Mouse (Mus musculus) kidney, postnatal 0 days (tissue): ENCODE results near the gene Myl9. TPM values are rescaled to one million over a fixed set of nuclear protein-coding genes. Genes with fewer than 3 reads are reported as not detected.

Source experiments
- ATAC-seq: fragments of 200-750 bp; cut with Nextera tagmentation; replicated peaks from 2 replicates; pipeline ENCODE4 v1.8.0; 2017; ENCODE audit warnings: low read depth, moderate number of reproducible peaks, moderate TSS enrichment, moderate library complexity; ENCODE audit not compliant: low FRiP score
- DNase-seq: peaks from one replicate; pipeline ENCODE4 v3.0.0-alpha.2; 2016; ENCODE audit warnings: low spot score
- H3K27ac ChIP-seq: fragments of 300-500 bp; sonication (generic); 2 replicates; pipeline ENCODE4 v1.5.1; 2014; ENCODE audit warnings: mild to moderate bottlenecking
- H3K27me3 ChIP-seq: fragments of 300-500 bp; sonication (generic); 2 replicates; pipeline ENCODE4 v1.6.1; 2014; ENCODE audit warnings: low read length, mixed read lengths; ENCODE audit not compliant: insufficient read depth
- H3K36me3 ChIP-seq: fragments of 300-500 bp; sonication (generic); 2 replicates; pipeline ENCODE4 v1.6.1; 2014; ENCODE audit warnings: low read length, mixed read lengths; ENCODE audit not compliant: insufficient read depth
- H3K4me1 ChIP-seq: fragments of 300-500 bp; sonication (generic); replicated peaks from 2 replicates; pipeline ENCODE4 v1.6.1; 2014; ENCODE audit warnings: antibody characterized with exemption, low read length, mixed read lengths; ENCODE audit not compliant: insufficient read depth
- H3K4me2 ChIP-seq: fragments of 300-500 bp; sonication (generic); 2 replicates; pipeline ENCODE4 v1.6.1; 2014; ENCODE audit warnings: mild to moderate bottlenecking, low read length, moderate library complexity, mixed read lengths
- H3K4me3 ChIP-seq: fragments of 300-500 bp; sonication (generic); replicated peaks from 2 replicates; pipeline ENCODE4 v1.5.1; 2014; ENCODE audit warnings: low read depth, low read length
- H3K9ac ChIP-seq: fragments of 300-500 bp; sonication (generic); 2 replicates; pipeline ENCODE4 v1.6.1; 2014; ENCODE audit warnings: low read depth, low read length
- H3K9me3 ChIP-seq: fragments of 300-500 bp; sonication (generic); replicated peaks from 2 replicates; pipeline ENCODE4 v1.6.1; 2016; ENCODE audit warnings: low read length, inconsistent platforms, mixed read lengths
- CTCF ChIP-seq: IDR thresholded peaks from 2 replicates; pipeline ENCODE4 v1.5.1; 2016; ENCODE audit warnings: antibody characterized with exemption, low read depth, mild to moderate bottlenecking, moderate library complexity
- WGBS: fragments of 180-500 bp; shearing (Covaris S2); extraction: QIAGEN DNeasy Blood & Tissue Kit; methylation state at CpG from one replicate; pipeline ENCODE4 v1.1.7; 2014; 5-methylcytosine and 5-hydroxymethylcytosine counted together
- polyA plus RNA-seq: library from polyadenylated mRNA; unstranded; fragments of >200 nt; fragmentation: Nextera tagmentation; extraction: Ambion mirVana; gene quantifications from 2 replicates; pipeline ENCODE4 v1.2.1, GENCODE M21; 2015

Myl9 gene
- polyA plus RNA-seq = 449 and 494 TPM in 2 replicates

GRCm38 (mm10) chr2:156774738-156775454 lies at the start of gene Myl9:
Gene Myl9, plus strand, starts transcription at chr2:156775420.
- ATAC-seq (peak; percentile 80), DNase-seq (peak; percentile 87)
- Histone ChIP-seq H3K4me3 (peak within 1 kb of the TSS; percentile 35), H3K9ac (peak within 1 kb of the TSS; percentile 53), H3K27me3 (no peaks in the 10 kb centered on the region), H3K9me3 (no peaks in the 10 kb centered on the region), H3K27ac (peak within 1 kb of the TSS; percentile 88), H3K36me3 (no peaks in the 10 kb centered on the region), H3K4me1 (peaks cover 13% of the 10 kb centered on the region), H3K4me2 (peak within 1 kb of the TSS; percentile 52)
- no peak for TF ChIP-seq CTCF
- 4% methylated on average over 28 of the region's 28 CpGs for WGBS

- peaks cover 29% of the 10 kb centered on the region; the same call in 1 of the 2 replicates for H3K4me1 ChIP-seq
- H3K27me3 ChIP-seq = no peaks in the 10 kb centered on the region
- H3K4me2 ChIP-seq = no peak overlapping the region
- no peak overlapping the region for H3K9ac ChIP-seq
- H3K36me3 ChIP-seq = no peaks in the 10 kb centered on the region
- H3K4me3 ChIP-seq = no peak overlapping the region
- WGBS = 19% methylated on average over 7 of the region's 7 CpGs
- DNase-seq (peak; percentile 25), ATAC-seq (no peak)
- TF ChIP-seq CTCF = no peak
- H3K27ac ChIP-seq = 0 out of 2 replicates have a peak overlapping the region, but pooled peaks have one; percentile 47
- no peaks in the 10 kb centered on the region for H3K9me3 ChIP-seq
These were observed 48.9 kb upstream of the Myl9 start for GRCm38 (mm10) chr2:156726344-156726743.

DNA sequence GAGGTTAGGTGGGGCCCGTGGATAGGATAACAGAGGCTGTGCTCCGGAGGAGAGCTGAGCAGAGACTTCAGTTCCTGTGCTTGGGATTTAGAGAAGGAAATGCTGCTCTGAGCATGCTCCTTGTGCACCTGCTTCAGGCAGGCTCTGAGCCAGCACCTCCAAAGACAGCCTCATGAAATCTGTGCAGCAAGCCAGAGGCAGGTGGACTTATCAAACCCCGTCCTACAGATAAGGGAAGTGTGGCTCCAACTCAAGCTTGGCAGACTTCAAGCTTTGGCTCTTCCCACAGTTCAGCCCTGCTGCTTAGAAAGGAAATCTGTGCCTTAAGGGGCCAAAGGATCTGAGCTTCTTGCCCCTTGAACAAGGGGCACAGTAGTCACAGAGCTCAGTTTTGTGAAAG lies 48.3 kb upstream of the Myl9 start:
- no peak overlapping the region for H3K9ac ChIP-seq
- WGBS = 37% methylated on average over 3 of the region's 3 CpGs
- no peak for TF ChIP-seq CTCF
- H3K4me2 ChIP-seq = no peak overlapping the region
- ATAC-seq = no peak
- H3K27ac ChIP-seq = no peak overlapping the region
- no peaks in the 10 kb centered on the region for H3K9me3 ChIP-seq
- H3K4me3 ChIP-seq = no peak overlapping the region
- no peaks in the 10 kb centered on the region for H3K27me3 ChIP-seq
- no peaks in the 10 kb centered on the region for H3K36me3 ChIP-seq
- no peak for DNase-seq
- H3K4me1 ChIP-seq = peaks cover 32% of the 10 kb centered on the region; the same call in 1 of the 2 replicates

DNA sequence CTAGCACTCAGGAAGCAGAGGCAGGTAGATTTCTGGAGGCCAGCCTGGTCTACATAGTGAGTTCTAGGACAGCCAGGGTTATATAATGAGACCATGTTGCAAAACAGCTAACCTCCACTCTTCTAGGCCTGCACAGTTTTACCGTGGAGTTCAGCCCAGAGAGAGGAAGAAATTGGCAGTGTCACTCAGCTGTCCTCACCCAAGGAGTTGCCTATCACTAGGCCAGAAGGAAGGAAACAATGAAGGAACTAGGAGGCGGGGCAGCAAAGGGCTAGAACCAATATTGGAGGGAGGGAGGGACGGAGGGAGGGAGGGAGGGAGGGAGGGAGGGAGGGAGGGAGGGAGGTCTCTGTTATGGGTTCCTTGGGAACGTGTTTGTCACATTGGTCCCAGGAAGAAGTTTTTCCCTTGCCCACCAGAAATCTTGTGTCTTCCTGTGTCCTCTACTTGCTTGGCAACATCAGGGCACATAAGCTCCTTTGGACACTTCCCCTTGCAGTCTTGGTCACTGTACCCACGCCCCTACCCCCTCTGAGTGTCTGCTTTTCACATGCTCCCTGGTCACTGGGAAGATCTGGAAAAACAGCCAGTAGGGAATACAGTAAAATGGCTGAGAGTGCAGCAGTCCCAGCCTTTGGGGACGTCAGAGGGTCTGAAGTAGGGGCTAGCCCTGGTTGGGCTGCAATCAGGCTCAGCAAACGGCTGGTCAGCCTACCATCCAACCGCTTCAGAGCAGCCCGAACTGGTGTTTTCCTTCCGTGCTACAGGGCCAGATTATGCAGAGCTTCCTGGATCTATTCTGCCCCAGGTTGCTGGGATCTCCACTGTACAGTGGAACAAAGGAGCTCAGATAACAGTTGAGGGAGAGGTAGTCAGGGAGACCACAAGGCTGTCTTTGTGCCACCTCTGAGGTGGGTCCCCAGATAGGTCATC lies 45.4 kb upstream of the Myl9 start:
- Histone ChIP-seq H3K27me3 (no peaks in the 10 kb centered on the region), H3K4me3 (no peak overlapping the region), H3K4me1 (peaks cover 17% of the 10 kb centered on the region; the same call in 1 of the 2 replicates), H3K9ac (no peak overlapping the region), H3K4me2 (0 out of 2 replicates have a peak overlapping the region, but pooled peaks have one; percentile 13), H3K36me3 (no peaks in the 10 kb centered on the region), H3K9me3 (no peaks in the 10 kb centered on the region), H3K27ac (peak overlapping the region; percentile 38; the same call in 1 of the 2 replicates)
- no peak for TF ChIP-seq CTCF
- ATAC-seq = 0 out of 2 replicates have a peak, but pooled peaks have one; percentile 37
- peak; percentile 60 for DNase-seq
- WGBS = 51% methylated on average over 9 of the region's 10 CpGs

GRCm38 (mm10) chr2:156730501-156730921 lies 44.7 kb upstream of the Myl9 start:
- TF ChIP-seq CTCF = no peak
- Histone ChIP-seq H3K4me1 (peaks cover 18% of the 10 kb centered on the region), H3K27ac (peak overlapping the region; percentile 38; the same call in 1 of the 2 replicates), H3K4me2 (0 out of 2 replicates have a peak overlapping the region, but pooled peaks have one; percentile 13), H3K36me3 (no peaks in the 10 kb centered on the region), H3K9ac (no peak overlapping the region), H3K9me3 (no peaks in the 10 kb centered on the region), H3K27me3 (no peaks in the 10 kb centered on the region), H3K4me3 (no peak overlapping the region)
- no peak for DNase-seq
- WGBS = 78% methylated on average over 12 of the region's 12 CpGs
- no peak for ATAC-seq

DNA sequence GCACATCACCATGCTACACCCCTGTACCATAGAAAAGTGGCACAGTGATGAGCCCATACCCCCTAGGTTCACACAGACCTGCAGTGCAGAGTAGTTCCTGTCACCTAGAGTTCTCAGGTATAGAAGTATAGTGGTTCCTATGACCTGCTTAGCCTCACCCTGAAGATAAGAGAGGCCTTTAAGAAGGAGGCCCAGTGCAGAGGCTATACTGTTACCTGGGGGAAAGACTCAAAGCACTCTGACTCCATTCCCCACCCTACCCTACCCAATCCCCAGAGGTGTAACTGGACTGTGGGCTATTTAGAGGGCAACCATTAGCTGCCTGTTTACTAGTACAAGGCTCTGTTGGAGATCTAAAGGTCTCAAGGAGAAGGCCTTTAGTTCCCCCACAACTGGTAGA lies 43.6 kb upstream of the Myl9 start:
- TF ChIP-seq CTCF = no peak
- peaks cover 19% of the 10 kb centered on the region for H3K4me1 ChIP-seq

More for the DNA sequence above, 43.6 kb upstream of the Myl9 start:
- Histone ChIP-seq H3K4me2 (no peak overlapping the region), H3K27me3 (no peaks in the 10 kb centered on the region), H3K9me3 (no peaks in the 10 kb centered on the region), H3K27ac (peak overlapping the region; percentile 61), H3K9ac (no peak overlapping the region), H3K4me3 (no peak overlapping the region), H3K36me3 (no peaks in the 10 kb centered on the region)
- ATAC-seq (no peak), DNase-seq (no peak)
